Mouse (Mus musculus) heart, embryonic 10.5 days (tissue): ENCODE data around the gene Slc22a23. TPM values are rescaled to one million over a fixed set of nuclear protein-coding genes. Genes with fewer than 3 reads are reported as not detected.

ENCODE experiments used
- DNase-seq: peaks from one replicate; pipeline ENCODE4 v3.0.0-alpha.2; 2017; ENCODE audit warnings: low spot score
- H3K27ac ChIP-seq: fragments of 300-500 bp; sonication (generic); 2 replicates; pipeline ENCODE4 v1.5.1; 2016; ENCODE audit warnings: mild to moderate bottlenecking
- H3K27me3 ChIP-seq: fragments of 300-500 bp; sonication (generic); 2 replicates; pipeline ENCODE4 v1.6.1; 2016; ENCODE audit warnings: mild to moderate bottlenecking; ENCODE audit not compliant: poor library complexity, insufficient read depth, severe bottlenecking
- H3K36me3 ChIP-seq: fragments of 300-500 bp; sonication (generic); 2 replicates; pipeline ENCODE4 v1.6.1; 2016; ENCODE audit warnings: mild to moderate bottlenecking, moderate library complexity
- H3K4me1 ChIP-seq: fragments of 300-500 bp; sonication (generic); 2 replicates; pipeline ENCODE4 v1.6.1; 2016; ENCODE audit warnings: mild to moderate bottlenecking
- H3K4me3 ChIP-seq: fragments of 300-500 bp; sonication (generic); 2 replicates; pipeline ENCODE4 v1.5.1; 2016; ENCODE audit warnings: mild to moderate bottlenecking, moderate library complexity
- H3K9me3 ChIP-seq: fragments of 300-500 bp; sonication (generic); 2 replicates; pipeline ENCODE4 v1.6.1; 2016; ENCODE audit warnings: mild to moderate bottlenecking, moderate library complexity
- WGBS: fragments of 180-500 bp; shearing (Covaris S2); methylation state at CpG from one replicate; pipeline ENCODE4 v1.1.7; 2016; 5-methylcytosine and 5-hydroxymethylcytosine counted together
- polyA plus RNA-seq: library from polyadenylated mRNA; unstranded; fragments of >200 nt; fragmentation: Nextera tagmentation; extraction: Ambion mirVana; gene quantifications from 2 replicates; pipeline ENCODE4 v1.2.1, GENCODE M21; 2016

Gene Slc22a23
- polyA plus RNA-seq, 1 experiment from 2014 or later = 5.1 TPM

- no peak overlapping the region for H3K27ac ChIP-seq
- WGBS = 92% methylated on average over 2 of the region's 2 CpGs
- no peaks in the 10 kb centered on the region for H3K27me3 ChIP-seq
Measured at GRCm38 (mm10) chr13:34305964-34306671, 38.9 kb downstream of the Slc22a23 start.

GRCm38 (mm10) chr13:34304896-34305295 lies 40.1 kb downstream of the Slc22a23 start:
- H3K27me3 ChIP-seq = no peaks in the 10 kb centered on the region
- peaks cover 3% of the 10 kb centered on the region; the same call in 1 of the 2 replicates for H3K36me3 ChIP-seq
- DNase-seq = no peak
- H3K4me3 ChIP-seq = no peak overlapping the region
- peaks cover 39% of the 10 kb centered on the region for H3K4me1 ChIP-seq
- H3K27ac ChIP-seq = no peak overlapping the region
- WGBS = 87% methylated on average over 3 of the region's 3 CpGs
- H3K9me3 ChIP-seq = no peaks in the 10 kb centered on the region

More at GRCm38 (mm10) chr13:34305964-34306671, 38.9 kb downstream of the Slc22a23 start:
- Histone ChIP-seq H3K4me3 (no peak overlapping the region), H3K4me1 (peaks cover 42% of the 10 kb centered on the region), H3K9me3 (no peaks in the 10 kb centered on the region), H3K36me3 (no peaks in the 10 kb centered on the region)
- no peak for DNase-seq

- Histone ChIP-seq H3K4me3 (no peak overlapping the region), H3K4me1 (peaks cover 37% of the 10 kb centered on the region), H3K27me3 (no peaks in the 10 kb centered on the region), H3K27ac (no peak overlapping the region), H3K36me3 (peaks cover 10% of the 10 kb centered on the region; the same call in 1 of the 2 replicates), H3K9me3 (no peaks in the 10 kb centered on the region)
- WGBS = 50% methylated on average over 6 of the region's 6 CpGs
- peak; percentile 77 for DNase-seq
Measured at GRCm38 (mm10) chr13:34303386-34304016, 41.5 kb downstream of the Slc22a23 start.

GRCm38 (mm10) chr13:34301585-34301984 lies 43.4 kb downstream of the Slc22a23 start:
- no peaks in the 10 kb centered on the region for H3K9me3 ChIP-seq
- H3K27me3 ChIP-seq = no peaks in the 10 kb centered on the region
- no peak overlapping the region for H3K27ac ChIP-seq
- peaks cover 17% of the 10 kb centered on the region; the same call in 1 of the 2 replicates for H3K36me3 ChIP-seq
- no peak for DNase-seq
- H3K4me3 ChIP-seq = no peak overlapping the region
- 53% methylated on average over 3 of the region's 3 CpGs for WGBS
- H3K4me1 ChIP-seq = peaks cover 20% of the 10 kb centered on the region; the same call in 1 of the 2 replicates

- H3K4me1 ChIP-seq = peaks cover 17% of the 10 kb centered on the region; the same call in 1 of the 2 replicates
- no peak overlapping the region for H3K27ac ChIP-seq
- WGBS = 81% methylated on average over 7 of the region's 7 CpGs
- DNase-seq = no peak
- H3K27me3 ChIP-seq = no peaks in the 10 kb centered on the region
- H3K9me3 ChIP-seq = no peaks in the 10 kb centered on the region
- peaks cover 20% of the 10 kb centered on the region; the same call in 1 of the 2 replicates for H3K36me3 ChIP-seq
- no peak overlapping the region for H3K4me3 ChIP-seq
Measured at GRCm38 (mm10) chr13:34299351-34300333, 45.3 kb downstream of the Slc22a23 start.

GRCm38 (mm10) chr13:34298674-34299073 lies 46.3 kb downstream of the Slc22a23 start:
- 93% methylated on average over 5 of the region's 5 CpGs for WGBS
- no peaks in the 10 kb centered on the region for H3K27me3 ChIP-seq
- H3K36me3 ChIP-seq = peaks cover 20% of the 10 kb centered on the region; the same call in 1 of the 2 replicates
- H3K9me3 ChIP-seq = no peaks in the 10 kb centered on the region
- peaks cover 9% of the 10 kb centered on the region; the same call in 1 of the 2 replicates for H3K4me1 ChIP-seq
- H3K4me3 ChIP-seq = no peak overlapping the region
- no peak overlapping the region for H3K27ac ChIP-seq
- DNase-seq = no peak

- Histone ChIP-seq H3K27ac (no peak overlapping the region), H3K4me1 (peaks cover 3% of the 10 kb centered on the region; the same call in 1 of the 2 replicates), H3K27me3 (no peaks in the 10 kb centered on the region), H3K4me3 (no peak overlapping the region), H3K9me3 (no peaks in the 10 kb centered on the region), H3K36me3 (peaks cover 20% of the 10 kb centered on the region; the same call in 1 of the 2 replicates)
- DNase-seq = no peak
- 95% methylated on average over 6 of the region's 6 CpGs for WGBS
Measured at GRCm38 (mm10) chr13:34298061-34298460, 46.9 kb downstream of the Slc22a23 start.

- H3K27me3 ChIP-seq = no peaks in the 10 kb centered on the region
- 88% methylated on average over 12 of the region's 12 CpGs for WGBS
Measured at GRCm38 (mm10) chr13:34295787-34296435, 49.1 kb downstream of the Slc22a23 start.

GRCm38 (mm10) chr13:34294212-34294611 lies 50.8 kb downstream of the Slc22a23 start:
- H3K36me3 ChIP-seq = peaks cover 17% of the 10 kb centered on the region; the same call in 1 of the 2 replicates
- no peaks in the 10 kb centered on the region for H3K4me1 ChIP-seq
- H3K4me3 ChIP-seq = no peak overlapping the region
- H3K27me3 ChIP-seq = no peaks in the 10 kb centered on the region
- H3K27ac ChIP-seq = no peak overlapping the region
- H3K9me3 ChIP-seq = no peaks in the 10 kb centered on the region
- DNase-seq = no peak
- 49% methylated on average over 4 of the region's 4 CpGs for WGBS

More at GRCm38 (mm10) chr13:34295787-34296435, 49.1 kb downstream of the Slc22a23 start:
- peaks cover 18% of the 10 kb centered on the region; the same call in 1 of the 2 replicates for H3K36me3 ChIP-seq
- no peaks in the 10 kb centered on the region for H3K4me1 ChIP-seq
- DNase-seq = no peak
- H3K27ac ChIP-seq = no peak overlapping the region
- H3K9me3 ChIP-seq = no peaks in the 10 kb centered on the region
- no peak overlapping the region for H3K4me3 ChIP-seq

GRCm38 (mm10) chr13:34292042-34292441 lies 52.9 kb downstream of the Slc22a23 start:
- Histone ChIP-seq H3K27me3 (no peaks in the 10 kb centered on the region), H3K9me3 (no peaks in the 10 kb centered on the region), H3K4me3 (no peak overlapping the region), H3K36me3 (0 out of 2 replicates have a peak, but pooled peaks cover 6% of the 10 kb centered on the region), H3K27ac (no peak overlapping the region), H3K4me1 (peaks cover 9% of the 10 kb centered on the region)
- 60% methylated on average over 2 of the region's 2 CpGs for WGBS
- no peak for DNase-seq

- DNase-seq = no peak
Measured at GRCm38 (mm10) chr13:34290346-34290745, 54.6 kb downstream of the Slc22a23 start.

GRCm38 (mm10) chr13:34289567-34289966 lies 55.4 kb downstream of the Slc22a23 start:
- Histone ChIP-seq H3K9me3 (no peaks in the 10 kb centered on the region), H3K27me3 (no peaks in the 10 kb centered on the region), H3K36me3 (no peaks in the 10 kb centered on the region), H3K4me1 (peaks cover 12% of the 10 kb centered on the region), H3K4me3 (no peak overlapping the region), H3K27ac (no peak overlapping the region)
- no peak for DNase-seq
- 87% methylated on average over 2 of the region's 2 CpGs for WGBS

More at GRCm38 (mm10) chr13:34290346-34290745, 54.6 kb downstream of the Slc22a23 start:
- 78% methylated on average over 1 of the region's 1 CpGs for WGBS
- H3K4me3 ChIP-seq = no peak overlapping the region
- H3K4me1 ChIP-seq = peaks cover 12% of the 10 kb centered on the region
- H3K27ac ChIP-seq = no peak overlapping the region
- H3K27me3 ChIP-seq = no peaks in the 10 kb centered on the region
- no peaks in the 10 kb centered on the region for H3K9me3 ChIP-seq
- no peaks in the 10 kb centered on the region for H3K36me3 ChIP-seq
